Mouse (Mus musculus): ENCODE measurements around the gene Gm21637.
"Not testable (repeated sequence)": the region's sequence is repeated elsewhere in the genome, so short reads cannot be mapped to it uniquely, and the experiment has no call there.

DNA sequence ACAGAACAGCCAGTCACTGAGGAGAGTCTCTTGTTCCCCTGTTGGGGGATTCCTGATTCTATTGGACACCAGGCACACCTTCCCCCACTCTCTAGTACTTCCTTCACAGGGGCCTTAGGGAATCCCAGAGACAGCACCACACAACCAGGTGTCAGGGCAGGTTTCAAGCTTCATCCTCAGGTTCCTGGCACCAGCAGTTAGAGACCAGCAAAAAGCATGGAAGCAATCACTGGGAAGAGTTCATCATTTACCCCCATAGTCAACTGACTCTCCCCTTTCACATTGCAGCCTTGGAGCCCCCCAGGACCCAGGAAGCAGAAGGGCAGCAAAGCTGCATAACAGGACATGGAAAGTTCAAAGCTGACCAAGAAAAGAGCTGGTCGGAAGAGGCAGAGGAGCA is at the start of gene Gm21637:
- not testable (repeated sequence) for TF ChIP-seq CTCF (IDR thresholded peaks at IDR 0.05; ENCODE audit: control insufficient read depth, insufficient read depth, low read length); POLR2A (IDR thresholded peaks at IDR 0.05; ENCODE audit: borderline replicate concordance, control insufficient read depth, low read depth, low read length)

Data from bone marrow, adult 2 months (tissue).